Mouse (Mus musculus): ENCODE measurements around the gene Tab2. TPM values are rescaled to one million over a fixed set of nuclear protein-coding genes. Genes with fewer than 3 reads are reported as not detected.

Gene Tab2
- total RNA-seq, 2 experiments from 2014 or later, result 88.3 to 106 TPM

Other genes with a start within 250 kb of the Tab2 start
- 39.1 and 45.5 TPM in 2 replicates for gene Katna1, start 230.2 kb downstream of the Tab2 start, total RNA-seq (2015; ENCODE audit: low replicate concordance)
- 29.6 and 32.5 TPM in 2 replicates for gene Katna1, start 230.2 kb downstream of the Tab2 start, total RNA-seq (2017; ENCODE audit: low replicate concordance)
- 20.3 and 31.5 TPM in 2 replicates for gene Ginm1, start 163.4 kb downstream of the Tab2 start, total RNA-seq (2015; ENCODE audit: low replicate concordance)
- gene Ginm1, start 163.4 kb downstream of the Tab2 start, total RNA-seq (2017; ENCODE audit: low replicate concordance), result 17.4 and 32.7 TPM in 2 replicates
- gene Ppil4, start 163.3 kb downstream of the Tab2 start, total RNA-seq (2015; ENCODE audit: low replicate concordance), result 46.3 and 50.2 TPM in 2 replicates
- 123 and 138 TPM in 2 replicates for gene Ppil4, start 163.3 kb downstream of the Tab2 start, total RNA-seq (2017; ENCODE audit: low replicate concordance)
- gene Zc3h12d, start 123.8 kb downstream of the Tab2 start, total RNA-seq (2015; ENCODE audit: low replicate concordance), result 1.5 TPM in 1 of 2 replicates, not detected in the other
- gene Zc3h12d, start 123.8 kb downstream of the Tab2 start, total RNA-seq (2017; ENCODE audit: low replicate concordance), result 0.42 and 1.0 TPM in 2 replicates